Mouse (Mus musculus): ENCODE results near the gene Mcm3.
"Not testable (repeated sequence)": the region's sequence is repeated elsewhere in the genome, so short reads cannot be mapped to it uniquely, and the experiment has no call there.

Mcm3 gene

GRCm38 (mm10) chr1:20791414-20791813, 28.7 kb downstream of the Mcm3 start:
- peaks cover 16% of the 10 kb centered on the region for H3K4me1 ChIP-seq (replicated peaks; ENCODE audit: low read depth, low read length)
- TF ChIP-seq CTCF (conservative IDR thresholded peaks at IDR 0.05; ENCODE audit: low read length) (no peak), NANOG (IDR thresholded peaks at IDR 0.05; ENCODE audit: borderline replicate concordance, low read length) (no peak), POU5F1 (IDR thresholded peaks at IDR 0.05; ENCODE audit: borderline replicate concordance, low read length) (no peak)

GRCm38 (mm10) chr1:20790517-20790916, 29.6 kb downstream of the Mcm3 start, which contains the start of gene Il17f:
Il17f (minus strand) TSS chr1:20790617.
- H3K9me3 ChIP-seq (ENCODE audit: low read length); H3K4me3 ChIP-seq (replicated peaks; ENCODE audit: low read length); H3K36me3 ChIP-seq (ENCODE audit: insufficient read depth, low read length); H3K27me3 ChIP-seq (ENCODE audit: insufficient read depth, low read length): not testable (repeated sequence)
- H3K4me1 ChIP-seq (replicated peaks; ENCODE audit: low read depth, low read length): peaks cover 16% of the 10 kb centered on the region

More at GRCm38 (mm10) chr1:20791414-20791813, 28.7 kb downstream of the Mcm3 start:
- H3K9me3 ChIP-seq (ENCODE audit: low read length): no peaks in the 10 kb centered on the region
- no peaks in the 10 kb centered on the region for H3K36me3 ChIP-seq (ENCODE audit: insufficient read depth, low read length)
- peaks cover 2% of the 10 kb centered on the region; the same call in 1 of the 2 replicates for H3K27me3 ChIP-seq (ENCODE audit: insufficient read depth, low read length)
- no peak overlapping the region for H3K4me3 ChIP-seq (replicated peaks; ENCODE audit: low read length)

- Histone ChIP-seq H3K9me3 (ENCODE audit: low read length) (no peaks in the 10 kb centered on the region), H3K4me3 (replicated peaks; ENCODE audit: low read length) (no peak overlapping the region), H3K4me1 (replicated peaks; ENCODE audit: low read depth, low read length) (peaks cover 16% of the 10 kb centered on the region), H3K27me3 (ENCODE audit: insufficient read depth, low read length) (peaks cover 2% of the 10 kb centered on the region; the same call in 1 of the 2 replicates), H3K36me3 (ENCODE audit: insufficient read depth, low read length) (no peaks in the 10 kb centered on the region)
- TF ChIP-seq POU5F1 (IDR thresholded peaks at IDR 0.05; ENCODE audit: borderline replicate concordance, low read length) (no peak), NANOG (IDR thresholded peaks at IDR 0.05; ENCODE audit: borderline replicate concordance, low read length) (no peak), CTCF (conservative IDR thresholded peaks at IDR 0.05; ENCODE audit: low read length) (no peak)
These were observed 31.7 kb downstream of the Mcm3 start for GRCm38 (mm10) chr1:20788419-20788818.

GRCm38 (mm10) chr1:20787046-20787445, 33.1 kb downstream of the Mcm3 start:
- Histone ChIP-seq H3K27me3 (ENCODE audit: insufficient read depth, low read length) (peaks cover 2% of the 10 kb centered on the region; the same call in 1 of the 2 replicates), H3K9me3 (ENCODE audit: low read length) (no peaks in the 10 kb centered on the region), H3K4me3 (replicated peaks; ENCODE audit: low read length) (0 out of 2 replicates have a peak overlapping the region, but pooled peaks have one; percentile 17), H3K36me3 (ENCODE audit: insufficient read depth, low read length) (no peaks in the 10 kb centered on the region), H3K4me1 (replicated peaks; ENCODE audit: low read depth, low read length) (peaks cover 16% of the 10 kb centered on the region)
- TF ChIP-seq NANOG (IDR thresholded peaks at IDR 0.05; ENCODE audit: borderline replicate concordance, low read length) (no peak), CTCF (conservative IDR thresholded peaks at IDR 0.05; ENCODE audit: low read length) (no peak), POU5F1 (IDR thresholded peaks at IDR 0.05; ENCODE audit: borderline replicate concordance, low read length) (no peak)

- Histone ChIP-seq H3K27me3 (ENCODE audit: insufficient read depth, low read length) (no peaks in the 10 kb centered on the region), H3K4me1 (replicated peaks; ENCODE audit: low read depth, low read length) (peaks cover 20% of the 10 kb centered on the region), H3K4me3 (replicated peaks; ENCODE audit: low read length) (no peak overlapping the region), H3K36me3 (ENCODE audit: insufficient read depth, low read length) (no peaks in the 10 kb centered on the region), H3K9me3 (ENCODE audit: low read length) (peaks cover 19% of the 10 kb centered on the region)
- no peak for TF ChIP-seq CTCF (conservative IDR thresholded peaks at IDR 0.05; ENCODE audit: low read length)
- no peak for TF ChIP-seq POU5F1 (IDR thresholded peaks at IDR 0.05; ENCODE audit: borderline replicate concordance, low read length)
- no peak for TF ChIP-seq NANOG (IDR thresholded peaks at IDR 0.05; ENCODE audit: borderline replicate concordance, low read length)
These were observed 41.7 kb downstream of the Mcm3 start for GRCm38 (mm10) chr1:20778366-20778765.

DNA sequence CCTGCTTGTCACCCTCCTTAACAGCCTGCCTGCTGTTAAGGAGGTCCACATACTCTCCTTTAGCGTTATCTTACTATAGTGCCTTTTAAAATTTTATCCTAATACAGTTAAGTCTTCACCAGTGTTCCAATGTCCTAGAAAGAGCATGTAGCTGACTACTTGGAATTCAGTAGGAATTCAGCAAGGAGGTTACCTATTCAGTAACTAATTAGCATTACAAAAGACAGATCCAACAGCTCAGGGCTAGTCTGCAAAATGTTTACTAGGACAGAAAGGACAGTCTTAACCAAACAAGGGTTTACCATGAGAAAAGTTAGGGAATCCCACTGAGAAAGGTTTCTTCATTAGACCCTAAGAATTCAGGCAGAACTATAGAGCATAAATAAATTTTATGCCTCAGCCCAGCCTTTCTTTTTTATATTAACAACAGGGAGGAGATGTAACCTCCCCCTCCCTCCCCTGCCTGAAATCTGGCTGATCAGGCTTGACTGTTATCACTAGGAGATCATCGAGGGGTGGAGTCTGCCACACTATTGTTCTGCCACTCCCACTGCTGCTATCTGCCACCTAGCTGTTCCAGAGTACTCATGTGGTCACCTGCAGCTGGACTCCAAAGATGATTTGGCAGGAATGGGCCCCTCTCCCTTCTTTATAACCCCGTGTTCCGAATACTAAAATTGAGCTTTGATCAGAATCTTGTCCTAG, 45.9 kb downstream of the Mcm3 start:
- H3K36me3 ChIP-seq (ENCODE audit: insufficient read depth, low read length); H3K27me3 ChIP-seq (ENCODE audit: insufficient read depth, low read length); H3K4me3 ChIP-seq (replicated peaks; ENCODE audit: low read length): not testable (repeated sequence)
- peaks cover 33% of the 10 kb centered on the region for H3K9me3 ChIP-seq (ENCODE audit: low read length)
- TF ChIP-seq NANOG (IDR thresholded peaks at IDR 0.05; ENCODE audit: borderline replicate concordance, low read length): peak; percentile 42; the same call in 1 of the 2 replicates
- peaks cover 25% of the 10 kb centered on the region for H3K4me1 ChIP-seq (replicated peaks; ENCODE audit: low read depth, low read length)

- TF ChIP-seq CTCF (conservative IDR thresholded peaks at IDR 0.05; ENCODE audit: low read length): no peak
- TF ChIP-seq NANOG (IDR thresholded peaks at IDR 0.05; ENCODE audit: borderline replicate concordance, low read length): no peak
- TF ChIP-seq POU5F1 (IDR thresholded peaks at IDR 0.05; ENCODE audit: borderline replicate concordance, low read length): no peak
- no peak overlapping the region for H3K4me3 ChIP-seq (replicated peaks; ENCODE audit: low read length)
- H3K27me3 ChIP-seq (ENCODE audit: insufficient read depth, low read length): peaks cover 2% of the 10 kb centered on the region; the same call in 1 of the 2 replicates
- H3K36me3 ChIP-seq (ENCODE audit: insufficient read depth, low read length): no peaks in the 10 kb centered on the region
- no peaks in the 10 kb centered on the region; the same call in 1 of the 2 replicates for H3K9me3 ChIP-seq (ENCODE audit: low read length)
- H3K4me1 ChIP-seq (replicated peaks; ENCODE audit: low read depth, low read length): peaks cover 14% of the 10 kb centered on the region
These were observed 53.6 kb downstream of the Mcm3 start for GRCm38 (mm10) chr1:20766526-20766925.

- H3K9me3 ChIP-seq (ENCODE audit: low read length): peaks cover 5% of the 10 kb centered on the region; the same call in 1 of the 2 replicates
- H3K4me1 ChIP-seq (replicated peaks; ENCODE audit: low read depth, low read length): peaks cover 34% of the 10 kb centered on the region
- H3K4me3 ChIP-seq (replicated peaks; ENCODE audit: low read length): no peak overlapping the region
- TF ChIP-seq NANOG (IDR thresholded peaks at IDR 0.05; ENCODE audit: borderline replicate concordance, low read length) (peak; percentile 76), POU5F1 (IDR thresholded peaks at IDR 0.05; ENCODE audit: borderline replicate concordance, low read length) (no peak), CTCF (conservative IDR thresholded peaks at IDR 0.05; ENCODE audit: low read length) (no peak)
- no peaks in the 10 kb centered on the region for H3K36me3 ChIP-seq (ENCODE audit: insufficient read depth, low read length)
- no peaks in the 10 kb centered on the region; the same call in 1 of the 2 replicates for H3K27me3 ChIP-seq (ENCODE audit: insufficient read depth, low read length)
These were observed 58.7 kb downstream of the Mcm3 start for GRCm38 (mm10) chr1:20761411-20761810.

- Histone ChIP-seq H3K27me3 (ENCODE audit: insufficient read depth, low read length) (no peaks in the 10 kb centered on the region; the same call in 1 of the 2 replicates), H3K36me3 (ENCODE audit: insufficient read depth, low read length) (no peaks in the 10 kb centered on the region), H3K4me1 (replicated peaks; ENCODE audit: low read depth, low read length) (peaks cover 34% of the 10 kb centered on the region), H3K4me3 (replicated peaks; ENCODE audit: low read length) (no peak overlapping the region), H3K9me3 (ENCODE audit: low read length) (peaks cover 5% of the 10 kb centered on the region; the same call in 1 of the 2 replicates)
- TF ChIP-seq NANOG (IDR thresholded peaks at IDR 0.05; ENCODE audit: borderline replicate concordance, low read length) (peak; percentile 34; the same call in 1 of the 2 replicates), CTCF (conservative IDR thresholded peaks at IDR 0.05; ENCODE audit: low read length) (no peak)
These were observed 59.8 kb downstream of the Mcm3 start for GRCm38 (mm10) chr1:20760331-20760730.

Measured in E14TG2a.4 (cell line).